Mouse (Mus musculus) urinary bladder, adult 18-20 months (tissue): ENCODE measurements around the gene Mlec.
"Not testable (repeated sequence)": the region's sequence is repeated elsewhere in the genome, so short reads cannot be mapped to it uniquely, and the experiment has no call there.

ENCODE experiments used
- DNase-seq, 2 experiments: peaks; one replicate each; pipeline ENCODE4 v3.0.0; 2022; ENCODE audit warnings: low spot score in 2 of 2, mixed read lengths in 2 of 2

Gene Mlec

GRCm38 (mm10) chr5:115127421-115128179, 30.4 kb downstream of the Mlec start:
- no peak for DNase-seq

GRCm38 (mm10) chr5:115126578-115127312, 31.2 kb downstream of the Mlec start:
- DNase-seq, result peak in 1 of 2 experiments; percentile 28

- peak; percentile 71 to 74 for DNase-seq
Measured at GRCm38 (mm10) chr5:115125211-115125871, 32.6 kb downstream of the Mlec start.

GRCm38 (mm10) chr5:115124690-115125089, 33.3 kb downstream of the Mlec start:
- DNase-seq, result no peak

- DNase-seq, result no peak
Measured at GRCm38 (mm10) chr5:115120978-115121377, 37.0 kb downstream of the Mlec start.

GRCm38 (mm10) chr5:115118961-115119570, 38.9 kb downstream of the Mlec start, which contains the start of gene Acads:
Gene Acads, minus strand, starts transcription at chr5:115119346.
- DNase-seq, result peak; percentile 77 to 80

GRCm38 (mm10) chr5:115117467-115117866, 40.5 kb downstream of the Mlec start:
- no peak for DNase-seq

GRCm38 (mm10) chr5:115116426-115116825, 41.6 kb downstream of the Mlec start:
- no peak for DNase-seq

- DNase-seq, result no peak
Measured at GRCm38 (mm10) chr5:115114501-115114900, 43.5 kb downstream of the Mlec start.

GRCm38 (mm10) chr5:115113244-115113643, 44.7 kb downstream of the Mlec start:
- DNase-seq, result no peak

- DNase-seq, result no peak
Measured at GRCm38 (mm10) chr5:115111156-115111555, 46.8 kb downstream of the Mlec start.

GRCm38 (mm10) chr5:115103253-115103652, 54.7 kb downstream of the Mlec start:
- not testable (repeated sequence) for DNase-seq

GRCm38 (mm10) chr5:115102231-115102630, 55.7 kb downstream of the Mlec start:
- no peak for DNase-seq

GRCm38 (mm10) chr5:115100473-115100872, 57.5 kb downstream of the Mlec start:
- DNase-seq, result no peak

- DNase-seq, result no peak
Measured at GRCm38 (mm10) chr5:115099991-115100390, 58.0 kb downstream of the Mlec start.

- DNase-seq, result no peak
Measured at GRCm38 (mm10) chr5:115099530-115099929, 58.4 kb downstream of the Mlec start.

GRCm38 (mm10) chr5:115098195-115098594, 59.8 kb downstream of the Mlec start, which contains the start of gene Gm10401:
Gene Gm10401, minus strand, starts transcription at chr5:115098295.
- DNase-seq, result no peak
